Mouse (Mus musculus): ENCODE results near the gene Mgat4a.

Mgat4a gene

DNA sequence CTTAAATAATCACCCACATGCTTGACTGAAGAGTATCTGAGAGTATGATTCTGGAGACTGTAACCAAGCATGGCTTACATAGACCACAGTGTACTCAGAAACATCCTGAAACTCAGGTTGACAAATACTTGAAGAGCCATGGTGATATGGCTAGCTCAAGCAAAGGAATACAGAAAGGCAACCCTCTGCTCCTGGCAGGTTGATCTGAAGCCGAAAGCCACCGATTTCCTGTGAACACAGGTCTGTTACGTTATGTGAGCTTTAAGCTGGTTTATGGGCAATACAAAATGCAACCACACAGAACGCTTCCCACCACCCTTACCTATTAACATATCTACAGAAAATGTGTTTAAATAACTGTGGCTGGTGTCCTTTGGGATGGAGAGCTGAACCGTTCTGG is 71.8 kb downstream of the Mgat4a start:
- DNase-seq (ENCODE audit: low read depth in 1 of 2, low spot score in 2 of 2), result no peak

- no peak for DNase-seq (ENCODE audit: low read depth in 1 of 2, low spot score in 2 of 2)
Observed at GRCm38 (mm10) chr1:37467806-37468205, 73.0 kb downstream of the Mgat4a start.

- DNase-seq (ENCODE audit: low read depth in 1 of 2, low spot score in 2 of 2), result no peak
Observed at GRCm38 (mm10) chr1:37466322-37466995, 74.4 kb downstream of the Mgat4a start.

GRCm38 (mm10) chr1:37464878-37465452 is 75.9 kb downstream of the Mgat4a start:
- no peak for DNase-seq (ENCODE audit: low read depth in 1 of 2, low spot score in 2 of 2)

DNA sequence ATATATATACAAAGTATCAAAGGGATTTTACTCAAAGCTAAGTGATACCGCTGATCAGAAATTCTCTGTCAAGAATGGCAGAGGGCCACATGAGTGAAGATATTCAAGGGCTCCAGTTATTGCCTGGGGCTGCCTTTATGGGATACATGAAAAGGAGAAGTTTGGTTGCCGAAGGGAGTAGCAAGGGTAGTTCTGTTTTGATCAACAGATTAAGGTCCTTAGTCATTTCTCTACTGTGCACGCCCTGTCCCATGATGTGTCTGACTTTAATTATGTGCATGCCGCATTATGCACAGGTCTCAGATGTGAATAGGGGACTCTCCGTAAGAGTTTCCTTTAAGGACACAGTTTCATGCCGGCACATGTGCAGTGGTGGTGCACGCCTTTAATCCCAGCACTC is 83.3 kb downstream of the Mgat4a start:
- DNase-seq (ENCODE audit: low read depth in 1 of 2, low spot score in 2 of 2), result no peak

- no peak for DNase-seq (ENCODE audit: low read depth in 1 of 2, low spot score in 2 of 2)
Observed at GRCm38 (mm10) chr1:37451270-37451669, 89.5 kb downstream of the Mgat4a start.

DNA sequence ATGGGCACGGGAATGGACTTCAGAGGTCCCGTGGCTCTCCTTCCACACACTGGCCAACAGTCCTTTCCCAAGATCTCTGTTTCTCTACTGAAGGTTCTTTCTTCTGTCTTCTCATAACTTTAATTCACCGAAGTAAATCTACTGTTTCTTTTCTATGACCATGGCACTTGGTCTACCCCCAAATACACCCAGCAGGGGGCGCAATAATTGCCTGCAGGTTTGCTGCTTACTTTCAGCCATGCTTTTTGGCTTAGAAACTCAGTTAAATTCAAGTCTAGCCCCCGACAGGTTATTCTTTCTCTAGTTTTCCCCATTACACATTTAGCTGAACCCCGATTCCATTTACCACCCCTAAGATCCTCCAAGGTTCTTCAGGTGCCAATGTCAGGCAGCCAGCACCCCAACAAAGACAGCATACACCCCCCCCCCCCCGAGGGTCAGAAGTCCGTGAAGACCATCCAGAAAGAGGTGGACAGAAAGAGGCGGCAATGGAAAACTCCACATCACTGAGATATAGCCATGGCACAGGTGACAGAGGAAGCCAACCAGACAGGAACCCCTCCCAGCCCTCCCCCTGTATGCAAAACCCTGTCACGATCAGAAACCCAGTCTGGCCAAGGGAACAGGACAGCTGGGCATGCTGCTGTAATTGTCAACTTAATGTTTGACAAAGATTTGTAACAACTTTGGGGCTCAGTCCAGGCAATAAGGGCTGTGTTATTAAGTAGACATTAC is 92.3 kb downstream of the Mgat4a start:
- peak in 1 of 2 experiments; percentile 43 for DNase-seq (ENCODE audit: low read depth in 1 of 2, low spot score in 2 of 2)

- no peak for DNase-seq (ENCODE audit: low read depth in 1 of 2, low spot score in 2 of 2)
Observed at GRCm38 (mm10) chr1:37442848-37443835, 97.7 kb downstream of the Mgat4a start.

DNA sequence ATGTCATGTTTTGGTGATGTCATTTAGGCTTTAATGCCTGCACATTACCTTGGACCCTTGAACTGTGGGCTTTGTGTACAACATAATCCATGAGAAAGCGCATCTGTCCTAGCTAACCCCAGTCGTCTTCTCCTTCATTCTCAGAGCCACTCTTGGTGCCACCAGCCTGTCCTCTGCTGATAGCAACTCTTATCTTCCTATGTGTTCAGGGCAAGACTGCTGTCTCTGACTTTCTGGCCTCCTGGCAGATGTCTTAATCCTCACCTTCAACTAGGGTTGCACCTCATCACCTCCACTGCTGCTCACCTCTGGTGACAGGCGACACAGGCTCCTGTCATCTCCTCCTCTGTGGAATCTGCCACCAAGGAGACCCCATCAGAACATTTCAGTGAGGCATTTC is 104.4 kb downstream of the Mgat4a start:
- no peak for DNase-seq (ENCODE audit: low read depth in 1 of 2, low spot score in 2 of 2)

GRCm38 (mm10) chr1:37430297-37430840 is 110.4 kb downstream of the Mgat4a start:
- no peak for DNase-seq (ENCODE audit: low read depth in 1 of 2, low spot score in 2 of 2)

DNA sequence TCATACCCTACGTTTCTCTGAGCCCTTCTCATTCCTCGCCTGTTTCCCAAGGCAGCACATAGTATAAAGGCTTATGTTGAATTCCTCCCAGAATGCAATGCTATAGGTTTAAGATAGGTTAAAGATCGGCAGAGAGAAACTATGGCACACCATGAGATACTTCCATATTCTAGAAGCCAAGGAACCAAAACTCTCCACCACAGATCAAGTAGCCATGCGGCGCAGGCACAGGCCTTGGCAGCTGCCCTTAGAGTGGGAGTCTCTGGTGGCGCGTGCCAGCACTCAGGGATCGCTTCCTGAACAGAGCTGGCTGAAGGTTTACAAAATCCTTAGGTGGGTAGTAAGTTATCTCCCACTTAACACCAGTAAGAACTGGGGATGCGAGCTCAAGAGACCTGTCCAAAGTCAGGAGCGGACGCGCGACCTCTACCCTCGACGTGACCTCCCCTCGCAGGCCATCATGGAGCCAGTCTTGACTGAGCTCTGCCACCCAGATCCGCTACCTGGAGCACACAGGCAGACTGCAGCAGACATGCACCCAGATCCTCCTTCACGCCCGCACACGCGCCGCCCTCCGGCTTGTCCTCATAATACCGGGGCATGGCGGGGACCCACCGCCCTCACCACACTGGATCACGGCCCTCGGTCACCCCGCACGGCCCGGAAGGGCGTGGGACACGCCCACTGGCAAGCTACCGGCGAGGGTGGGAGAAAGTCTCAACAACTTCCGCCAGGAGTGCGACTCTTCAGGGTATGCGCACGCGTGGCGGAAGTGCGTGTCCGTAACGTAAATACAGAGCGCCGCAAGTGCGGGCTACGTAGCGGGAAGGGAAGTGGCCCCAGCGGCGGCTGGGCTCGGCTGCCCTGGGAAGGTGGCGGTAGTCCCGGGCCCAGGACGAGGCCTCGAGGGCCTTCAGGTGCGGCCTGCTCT is 111.2 kb downstream of the Mgat4a start, which contains the start of the genes Coa5 and Unc50:
TSS of gene Coa5 (minus strand) at position 738 of the 931 bp plus-strand sequence.
TSS of gene Unc50 (plus strand) at position 774 of the 931 bp plus-strand sequence.
- DNase-seq (ENCODE audit: low read depth in 1 of 2, low spot score in 2 of 2), result peak; percentile 83 to 87

GRCm38 (mm10) chr1:37428911-37429310 is 111.9 kb downstream of the Mgat4a start:
- no peak for DNase-seq (ENCODE audit: low read depth in 1 of 2, low spot score in 2 of 2)

DNA sequence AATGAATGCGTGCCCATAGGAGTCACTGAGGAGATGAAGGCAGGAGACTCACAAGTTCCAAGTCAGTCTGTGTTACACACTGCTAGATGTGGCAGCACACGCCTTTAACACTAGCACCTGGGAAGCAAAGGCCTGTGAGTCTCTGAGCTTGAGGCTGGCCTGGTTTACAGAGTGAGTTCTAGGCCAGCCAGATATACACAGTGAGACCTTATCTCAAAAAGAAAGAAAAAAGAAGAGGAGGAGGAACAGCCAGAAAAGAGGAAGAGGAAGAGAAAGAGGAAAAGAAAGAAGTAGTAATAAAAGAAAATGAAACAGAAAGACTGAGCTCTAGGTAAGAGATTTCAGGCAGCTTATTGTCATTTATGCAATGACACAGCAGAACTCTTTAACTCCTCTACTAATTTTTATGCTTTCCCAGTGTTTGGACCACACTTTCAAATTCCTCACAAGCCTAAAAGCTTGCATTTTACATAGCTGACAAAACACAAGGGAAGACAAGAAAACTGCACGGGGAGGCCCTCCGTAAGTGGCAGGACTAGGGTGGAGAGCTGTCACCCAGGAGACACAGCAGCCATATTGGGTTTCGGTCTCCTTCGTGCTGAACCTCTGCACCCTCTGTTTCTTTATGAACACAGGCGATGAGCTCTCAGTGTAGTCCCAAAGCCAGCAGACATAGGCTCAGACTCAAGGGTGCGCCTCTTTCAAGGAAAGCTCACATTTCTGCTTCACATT is 113.5 kb downstream of the Mgat4a start:
- no peak for DNase-seq (ENCODE audit: low read depth in 1 of 2, low spot score in 2 of 2)

GRCm38 (mm10) chr1:37419420-37419819 is 121.4 kb downstream of the Mgat4a start:
- DNase-seq (ENCODE audit: low read depth in 1 of 2, low spot score in 2 of 2), result peak; percentile 72 to 85

DNA sequence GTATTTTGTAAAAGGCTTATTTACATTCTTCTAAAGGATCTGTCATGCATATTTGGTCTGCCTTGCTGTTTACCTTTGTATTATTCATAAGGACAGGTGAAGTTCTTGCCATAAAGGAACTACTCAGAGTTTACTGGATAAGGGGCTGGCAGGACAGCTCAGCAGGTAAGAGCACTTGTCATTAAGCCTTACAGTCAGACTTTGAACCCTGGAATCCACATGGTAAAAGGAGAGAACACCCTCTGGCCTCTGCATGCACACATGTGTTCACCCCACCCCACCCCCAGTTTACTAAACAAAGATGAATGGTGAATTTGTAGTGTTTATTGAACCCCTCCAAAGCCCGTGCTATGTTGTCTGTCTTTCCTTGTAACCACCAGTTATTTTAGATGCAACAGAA is 125.4 kb downstream of the Mgat4a start:
- DNase-seq (ENCODE audit: low read depth in 1 of 2, low spot score in 2 of 2), result no peak

DNA sequence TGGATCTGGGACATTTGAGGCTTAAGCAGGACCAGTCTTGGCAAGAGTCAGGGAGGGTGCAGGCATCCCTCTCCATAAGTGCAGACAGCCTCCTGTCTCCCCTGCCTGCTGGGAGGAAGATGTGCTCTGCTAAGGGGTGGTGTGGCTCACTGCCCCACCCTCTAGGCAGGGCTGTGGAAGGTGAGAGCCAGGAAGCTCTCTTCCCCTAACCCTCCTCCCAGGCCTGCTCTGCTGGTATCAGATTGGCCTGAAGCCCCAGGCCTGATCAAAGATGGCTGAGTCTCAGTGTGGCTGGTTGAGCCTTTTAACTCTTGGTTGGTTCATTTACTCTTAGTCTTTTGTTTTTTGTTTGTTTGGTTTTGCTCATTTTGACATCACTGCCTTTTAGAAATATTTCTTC is 131.2 kb downstream of the Mgat4a start:
- DNase-seq (ENCODE audit: low read depth in 1 of 2, low spot score in 2 of 2), result no peak

GRCm38 (mm10) chr1:37408678-37409077 is 132.1 kb downstream of the Mgat4a start:
- DNase-seq (ENCODE audit: low read depth in 1 of 2, low spot score in 2 of 2), result no peak

DNA sequence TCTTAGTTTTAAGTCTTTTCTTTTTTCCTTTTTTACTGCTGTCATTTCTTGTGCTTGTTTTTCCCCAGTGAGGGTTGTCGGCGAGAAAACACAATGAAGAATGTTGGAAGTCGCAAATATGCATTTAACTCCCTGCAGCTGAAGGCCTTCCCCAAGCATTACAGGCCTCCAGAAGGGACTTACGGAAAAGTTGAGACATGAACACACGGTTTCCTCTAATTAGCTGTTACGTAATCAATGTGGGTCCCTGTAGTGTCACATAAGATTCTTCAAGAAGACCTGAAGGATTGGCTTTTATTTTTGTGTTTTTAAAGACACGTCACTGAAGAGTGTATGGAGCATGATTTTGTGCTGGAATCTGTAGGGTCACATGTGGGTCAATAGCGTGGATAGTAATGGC is 132.8 kb downstream of the Mgat4a start:
- DNase-seq (ENCODE audit: low read depth in 1 of 2, low spot score in 2 of 2), result no peak

- no peak for DNase-seq (ENCODE audit: low read depth in 1 of 2, low spot score in 2 of 2)
Observed at GRCm38 (mm10) chr1:37407228-37407627, 133.6 kb downstream of the Mgat4a start.

All from monocyte, adult 2 months (primary cell).